Mouse (Mus musculus) embryonic facial prominence, embryonic 11.5 days (tissue): Measurements from ENCODE around the gene Sf3a3. TPM values are rescaled to one million over a fixed set of nuclear protein-coding genes. Genes with fewer than 3 reads are reported as not detected.

Experiments used
- ATAC-seq: fragments of 200-750 bp; cut with Nextera tagmentation; replicated peaks from 2 replicates; pipeline ENCODE4 v1.8.0; 2017; ENCODE audit warnings: low read depth; ENCODE audit not compliant: insufficient number of reproducible peaks, low FRiP score, low TSS enrichment
- DNase-seq: peaks from one replicate; pipeline ENCODE4 v3.0.0-alpha.2; 2015; ENCODE audit warnings: low spot score
- H3K27ac ChIP-seq: fragments of 300-500 bp; sonication (generic); replicated peaks from 2 replicates; pipeline ENCODE4 v1.5.1; 2014; ENCODE audit warnings: mild to moderate bottlenecking, low read depth, low read length, control low read depth
- H3K27me3 ChIP-seq: fragments of 300-500 bp; sonication (generic); 2 replicates; pipeline ENCODE4 v1.6.1; 2014; ENCODE audit warnings: mild to moderate bottlenecking, low read length, moderate library complexity, mixed read lengths; ENCODE audit not compliant: control insufficient read depth, insufficient read depth
- H3K36me3 ChIP-seq: fragments of 300-500 bp; sonication (generic); replicated peaks from 2 replicates; pipeline ENCODE4 v1.6.1; 2014; ENCODE audit warnings: low read depth, mild to moderate bottlenecking, low read length, moderate library complexity, mixed read lengths; ENCODE audit not compliant: control insufficient read depth, insufficient read depth
- H3K4me1 ChIP-seq: fragments of 300-500 bp; sonication (generic); 2 replicates; pipeline ENCODE4 v1.6.1; 2014; ENCODE audit warnings: low read length, mixed read lengths; ENCODE audit not compliant: control insufficient read depth, insufficient read depth
- H3K4me2 ChIP-seq: fragments of 300-500 bp; sonication (generic); 2 replicates; pipeline ENCODE4 v1.6.1; 2014; ENCODE audit warnings: low read depth, mild to moderate bottlenecking, control low read depth, low read length, moderate library complexity
- H3K4me3 ChIP-seq: fragments of 300-500 bp; sonication (generic); 2 replicates; pipeline ENCODE4 v1.5.1; 2014; ENCODE audit warnings: low read depth, low read length, control low read depth
- H3K9ac ChIP-seq: fragments of 300-500 bp; sonication (generic); replicated peaks from 2 replicates; pipeline ENCODE4 v1.6.1; 2014; ENCODE audit warnings: mild to moderate bottlenecking, control low read depth, low read length
- H3K9me3 ChIP-seq: fragments of 300-500 bp; sonication (generic); replicated peaks from 2 replicates; pipeline ENCODE4 v1.6.1; 2016; ENCODE audit warnings: mild to moderate bottlenecking, low read length, inconsistent platforms, mixed read lengths; ENCODE audit not compliant: control insufficient read depth
- WGBS: fragments of 180-500 bp; shearing (Covaris S2); extraction: QIAGEN DNeasy Blood & Tissue Kit; methylation state at CpG from one replicate; pipeline ENCODE4 v1.1.7; 2014; 5-methylcytosine and 5-hydroxymethylcytosine counted together
- polyA plus RNA-seq: library from polyadenylated mRNA; unstranded; fragments of >200 nt; fragmentation: Nextera tagmentation; extraction: Ambion mirVana; gene quantifications from 2 replicates; pipeline ENCODE4 v1.2.1, GENCODE M21; 2014

Gene Sf3a3
- polyA plus RNA-seq, 1 experiment from 2014 or later, result 236 TPM

DNA sequence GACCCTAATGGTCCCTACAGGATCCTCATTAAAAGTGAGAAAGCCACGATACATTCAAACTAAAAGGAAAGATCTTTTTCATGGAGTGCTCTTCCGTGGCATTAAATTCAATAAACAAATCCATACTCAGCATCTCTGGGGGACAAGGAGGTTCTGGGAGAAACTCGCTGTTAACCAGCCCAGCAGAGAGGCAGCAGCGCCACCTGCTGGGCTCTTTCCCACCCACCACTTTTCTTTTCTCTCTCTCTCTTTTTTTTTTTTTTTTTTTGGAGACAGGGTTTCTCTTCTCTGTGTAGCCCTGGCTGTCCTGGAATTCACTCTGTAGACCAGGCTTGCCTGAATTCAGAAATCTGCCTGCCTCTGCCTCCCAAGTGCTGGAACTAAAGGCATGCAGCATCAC lies 39.5 kb upstream of the Sf3a3 start:
- H3K27me3 ChIP-seq, result peaks cover 8% of the 10 kb centered on the region
- H3K4me3 ChIP-seq, result no peak overlapping the region
- H3K36me3 ChIP-seq, result no peaks in the 10 kb centered on the region; the same call in 1 of the 2 replicates
- 1% methylated on average over 4 of the region's 4 CpGs for WGBS
- no peak overlapping the region for H3K27ac ChIP-seq
- peaks cover 2% of the 10 kb centered on the region; the same call in 1 of the 2 replicates for H3K4me1 ChIP-seq
- H3K4me2 ChIP-seq, result no peak overlapping the region
- DNase-seq, result peak; percentile 92
- ATAC-seq, result no peak
- H3K9ac ChIP-seq, result no peak overlapping the region
- H3K9me3 ChIP-seq, result no peaks in the 10 kb centered on the region

DNA sequence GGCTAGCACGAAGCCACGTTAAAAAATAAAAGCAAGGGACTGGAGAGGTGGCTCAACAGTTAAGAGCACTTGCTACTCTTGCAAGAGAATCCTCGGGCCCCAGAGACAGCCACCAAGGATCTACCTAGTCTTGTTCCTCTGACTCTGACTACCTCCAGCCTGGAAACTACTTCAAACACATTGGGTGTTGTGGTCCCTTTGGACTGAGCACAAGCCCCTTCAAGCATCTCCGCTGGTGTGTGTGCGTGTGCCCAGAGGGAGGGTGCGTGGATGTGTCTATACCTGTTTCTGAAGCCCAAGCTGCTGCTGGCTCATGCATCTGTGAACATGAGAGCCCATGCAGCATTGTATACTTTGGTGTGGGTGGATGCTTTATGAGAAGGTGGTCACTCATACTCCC lies 38.6 kb upstream of the Sf3a3 start:
- no peak overlapping the region for H3K9ac ChIP-seq
- no peak overlapping the region for H3K4me2 ChIP-seq

DNA sequence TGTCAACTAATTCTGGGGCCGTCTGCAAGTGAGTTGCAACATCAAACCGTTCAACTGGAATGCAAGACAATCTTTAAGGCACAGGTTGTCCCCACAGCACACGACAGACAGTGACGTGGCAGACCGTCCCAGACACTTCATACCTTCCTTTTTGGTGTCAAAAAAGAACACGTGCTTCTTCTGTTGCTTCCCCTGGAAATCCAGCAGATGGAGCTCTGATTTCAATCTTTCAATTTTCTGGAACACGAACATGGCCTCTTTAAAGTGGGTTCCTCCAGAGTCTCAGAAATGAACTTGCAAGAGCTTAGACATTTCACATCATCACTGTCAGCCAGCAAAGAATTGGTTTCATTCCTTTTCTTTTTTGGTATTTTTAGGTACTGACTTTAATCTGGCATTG lies 32.3 kb upstream of the Sf3a3 start:
- no peaks in the 10 kb centered on the region for H3K4me1 ChIP-seq
- H3K27ac ChIP-seq, result no peak overlapping the region
- H3K9ac ChIP-seq, result no peak overlapping the region
- no peaks in the 10 kb centered on the region for H3K27me3 ChIP-seq
- H3K4me3 ChIP-seq, result no peak overlapping the region
- no peaks in the 10 kb centered on the region; the same call in 1 of the 2 replicates for H3K36me3 ChIP-seq
- H3K9me3 ChIP-seq, result no peaks in the 10 kb centered on the region
- H3K4me2 ChIP-seq, result no peak overlapping the region
- DNase-seq, result peak; percentile 60
- no peak for ATAC-seq
- 61% methylated on average over 7 of the region's 7 CpGs for WGBS

More for the DNA sequence above, 38.6 kb upstream of the Sf3a3 start:
- Histone ChIP-seq H3K4me3 (no peak overlapping the region), H3K9me3 (no peaks in the 10 kb centered on the region), H3K27me3 (peaks cover 8% of the 10 kb centered on the region), H3K36me3 (no peaks in the 10 kb centered on the region; the same call in 1 of the 2 replicates), H3K27ac (no peak overlapping the region), H3K4me1 (peaks cover 2% of the 10 kb centered on the region; the same call in 1 of the 2 replicates)
- 82% methylated on average over 6 of the region's 6 CpGs for WGBS
- DNase-seq (no peak), ATAC-seq (no peak)

GRCm38 (mm10) chr4:124683474-124683873 lies 31.1 kb upstream of the Sf3a3 start:
- no peak overlapping the region for H3K4me2 ChIP-seq
- H3K4me1 ChIP-seq, result no peaks in the 10 kb centered on the region
- no peak for DNase-seq
- H3K9ac ChIP-seq, result no peak overlapping the region
- no peaks in the 10 kb centered on the region for H3K27me3 ChIP-seq
- WGBS, result 93% methylated on average over 4 of the region's 4 CpGs
- ATAC-seq, result no peak
- no peak overlapping the region for H3K4me3 ChIP-seq
- no peak overlapping the region for H3K27ac ChIP-seq
- no peaks in the 10 kb centered on the region; the same call in 1 of the 2 replicates for H3K36me3 ChIP-seq
- no peaks in the 10 kb centered on the region for H3K9me3 ChIP-seq

GRCm38 (mm10) chr4:124685004-124685403 lies 29.6 kb upstream of the Sf3a3 start:
- no peak overlapping the region for H3K4me2 ChIP-seq
- no peaks in the 10 kb centered on the region for H3K9me3 ChIP-seq
- H3K36me3 ChIP-seq, result no peaks in the 10 kb centered on the region
- H3K27me3 ChIP-seq, result no peaks in the 10 kb centered on the region
- no peak for ATAC-seq
- no peaks in the 10 kb centered on the region for H3K4me1 ChIP-seq
- whole genome bisulfite sequencing, result 79% methylated on average over 4 of the region's 4 CpGs
- no peak overlapping the region for H3K27ac ChIP-seq
- H3K9ac ChIP-seq, result no peak overlapping the region
- DNase-seq, result no peak
- H3K4me3 ChIP-seq, result no peak overlapping the region

- no peak overlapping the region for H3K27ac ChIP-seq
- WGBS, result 97% methylated on average over 8 of the region's 8 CpGs
- DNase-seq, result no peak
- no peak for ATAC-seq
- no peaks in the 10 kb centered on the region for H3K27me3 ChIP-seq
- H3K4me3 ChIP-seq, result no peak overlapping the region
- no peak overlapping the region for H3K9ac ChIP-seq
- no peaks in the 10 kb centered on the region for H3K36me3 ChIP-seq
- H3K4me1 ChIP-seq, result no peaks in the 10 kb centered on the region
- H3K4me2 ChIP-seq, result no peak overlapping the region
- no peaks in the 10 kb centered on the region for H3K9me3 ChIP-seq
Measured at GRCm38 (mm10) chr4:124685453-124685852, 29.1 kb upstream of the Sf3a3 start.

- H3K36me3 ChIP-seq, result no peaks in the 10 kb centered on the region
- no peak overlapping the region for H3K9ac ChIP-seq
Measured at GRCm38 (mm10) chr4:124685897-124686402, 28.6 kb upstream of the Sf3a3 start.

DNA sequence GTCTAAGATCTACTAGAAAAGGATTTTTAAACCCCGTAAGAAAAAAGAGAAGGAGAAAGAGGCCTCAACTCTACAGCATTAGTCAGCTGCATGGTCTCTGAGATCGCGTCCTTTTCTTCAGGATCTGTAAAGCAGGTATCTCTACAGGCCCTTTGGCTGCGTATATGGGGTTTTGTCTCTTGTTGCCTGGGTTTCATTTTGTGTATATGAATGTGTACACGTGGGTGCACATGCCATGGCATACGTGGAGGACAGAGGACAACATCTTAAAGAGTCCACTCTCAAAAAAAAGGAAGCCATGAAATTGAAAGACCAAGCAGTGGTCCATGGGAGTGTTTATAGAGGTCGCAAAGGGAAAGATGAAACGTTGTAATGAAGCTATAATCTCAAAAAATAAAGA lies 23.1 kb upstream of the Sf3a3 start:
- no peak overlapping the region for H3K9ac ChIP-seq
- no peak overlapping the region for H3K27ac ChIP-seq
- H3K9me3 ChIP-seq, result no peaks in the 10 kb centered on the region
- peaks cover 3% of the 10 kb centered on the region for H3K4me1 ChIP-seq
- no peak overlapping the region for H3K4me3 ChIP-seq
- H3K27me3 ChIP-seq, result peaks cover 3% of the 10 kb centered on the region; the same call in 1 of the 2 replicates
- DNase-seq (no peak), ATAC-seq (no peak)
- no peaks in the 10 kb centered on the region for H3K36me3 ChIP-seq
- no peak overlapping the region for H3K4me2 ChIP-seq
- WGBS, result 90% methylated on average over 8 of the region's 8 CpGs

More at GRCm38 (mm10) chr4:124685897-124686402, 28.6 kb upstream of the Sf3a3 start:
- Histone ChIP-seq H3K27ac (no peak overlapping the region), H3K9me3 (no peaks in the 10 kb centered on the region), H3K27me3 (no peaks in the 10 kb centered on the region), H3K4me3 (no peak overlapping the region), H3K4me1 (no peaks in the 10 kb centered on the region), H3K4me2 (no peak overlapping the region)
- 89% methylated on average over 8 of the region's 8 CpGs for WGBS
- no peak for DNase-seq
- no peak for ATAC-seq
